Mouse (Mus musculus) small intestine, adult 10 weeks (tissue): Measurements from ENCODE around the gene Phb2. TPM values are rescaled to one million over a fixed set of nuclear protein-coding genes. Genes with fewer than 3 reads are reported as not detected.

Source experiments
- polyA plus RNA-seq: library from polyadenylated mRNA; stranded (reverse); fragments of 350-450 nt; fragmentation: Illumina TruSeq; extraction: RNeasy Lipid Tissue Mini Kit (QIAGEN cat#74804); gene quantifications from one replicate; pipeline ENCODE4 v1.2.3, GENCODE M21; 2014; ENCODE audit warnings: low replicate concordance

Gene Phb2
- 27.4 TPM for polyA plus RNA-seq

DNA sequence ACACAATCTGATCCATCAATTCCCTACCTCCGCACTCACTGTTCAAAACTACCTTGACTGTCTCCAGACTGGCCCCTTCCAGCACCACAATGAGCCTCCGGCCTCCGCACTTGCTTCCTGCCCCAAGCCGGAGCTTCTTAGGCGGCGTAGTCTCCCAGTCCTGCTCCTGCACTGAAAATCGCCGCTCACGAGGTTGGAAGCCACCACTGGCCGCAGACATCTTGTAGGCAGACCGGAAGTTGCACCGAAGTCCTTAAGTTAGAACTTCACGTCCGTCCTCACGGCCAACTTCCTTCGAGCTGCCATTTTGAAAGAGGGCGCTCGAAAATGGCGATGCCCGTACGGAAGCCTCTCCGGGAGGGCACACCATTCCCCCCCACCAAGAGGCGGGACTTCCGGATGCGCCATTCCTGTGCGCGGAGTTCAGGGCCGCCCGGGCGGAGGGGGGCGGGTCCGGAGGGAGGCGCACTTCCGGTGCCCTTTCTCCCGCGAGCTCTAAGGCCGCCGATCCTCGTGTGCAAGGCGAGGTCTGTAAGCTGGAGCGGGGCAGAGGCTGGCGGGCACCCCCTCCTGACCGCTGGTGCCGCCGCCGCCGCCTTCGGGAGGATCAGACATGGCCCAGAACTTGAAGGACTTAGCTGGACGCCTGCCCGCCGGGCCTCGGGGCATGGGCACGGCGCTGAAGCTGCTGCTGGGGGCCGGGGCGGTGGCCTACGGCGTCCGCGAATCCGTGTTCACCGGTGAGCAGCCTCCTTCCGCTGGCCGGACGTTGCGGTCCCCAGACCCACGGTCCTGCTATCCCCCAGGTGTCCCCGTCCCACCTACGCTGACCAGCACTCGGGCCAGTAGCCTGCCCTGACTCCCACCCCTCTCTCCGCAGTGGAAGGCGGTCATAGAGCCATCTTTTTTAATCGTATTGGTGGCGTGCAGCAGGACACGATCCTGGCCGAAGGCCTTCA, at the start of gene Phb2, which contains the start of gene Emg1:
Gene Phb2, plus strand, starts transcription at position 513 of the 959 bp plus-strand sequence.
Gene Emg1, minus strand, starts transcription at position 355 of the 959 bp plus-strand sequence.

DNA sequence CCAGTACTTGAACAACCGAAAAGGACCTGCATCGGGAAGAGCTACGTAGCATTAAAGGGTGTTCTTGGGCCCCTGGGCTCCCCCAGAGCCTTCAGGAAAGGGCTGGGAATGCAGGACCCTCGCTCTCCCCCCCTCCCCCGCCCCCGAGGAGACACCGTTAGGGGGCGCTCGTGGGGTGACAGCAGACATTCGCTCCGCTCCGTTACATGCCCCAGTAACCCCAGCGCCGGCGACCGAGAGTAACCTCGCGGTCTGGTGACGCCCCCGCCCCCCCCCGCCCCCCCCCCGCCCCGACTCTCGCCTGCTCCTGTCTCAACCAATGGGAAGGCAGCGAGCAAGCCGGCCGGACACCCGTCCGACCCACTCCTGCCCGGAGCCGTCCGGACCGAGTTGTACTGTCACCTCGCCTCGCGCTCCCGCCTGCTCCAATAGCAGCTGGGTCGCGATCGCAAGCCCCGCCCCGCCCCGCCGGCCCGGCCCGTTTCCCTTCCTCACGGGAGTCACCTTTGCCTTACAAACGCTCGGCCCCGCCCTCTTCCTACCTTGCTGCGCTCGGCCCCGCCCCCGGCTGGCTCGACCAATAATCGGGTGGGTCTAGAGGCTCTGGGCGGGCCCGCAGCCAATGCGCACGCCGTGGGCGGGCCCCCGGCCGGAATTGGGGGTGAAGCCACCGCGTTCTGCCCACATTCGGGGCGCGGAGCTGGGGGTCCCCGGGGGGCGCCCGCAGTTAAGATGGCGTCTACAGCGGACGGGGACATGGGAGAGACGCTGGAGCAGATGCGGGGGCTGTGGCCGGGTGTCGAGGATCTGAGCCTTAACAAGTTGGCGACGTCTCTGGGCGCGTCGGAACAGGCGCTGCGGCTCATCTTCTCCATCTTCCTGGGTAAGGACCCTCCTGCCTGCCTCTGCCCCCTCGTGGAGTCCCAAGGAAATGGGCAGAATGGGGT, 49.4 kb upstream of the Phb2 start, which contains the start of gene Lpcat3:
Gene Lpcat3, plus strand, starts transcription at position 551 of the 947 bp plus-strand sequence.

DNA sequence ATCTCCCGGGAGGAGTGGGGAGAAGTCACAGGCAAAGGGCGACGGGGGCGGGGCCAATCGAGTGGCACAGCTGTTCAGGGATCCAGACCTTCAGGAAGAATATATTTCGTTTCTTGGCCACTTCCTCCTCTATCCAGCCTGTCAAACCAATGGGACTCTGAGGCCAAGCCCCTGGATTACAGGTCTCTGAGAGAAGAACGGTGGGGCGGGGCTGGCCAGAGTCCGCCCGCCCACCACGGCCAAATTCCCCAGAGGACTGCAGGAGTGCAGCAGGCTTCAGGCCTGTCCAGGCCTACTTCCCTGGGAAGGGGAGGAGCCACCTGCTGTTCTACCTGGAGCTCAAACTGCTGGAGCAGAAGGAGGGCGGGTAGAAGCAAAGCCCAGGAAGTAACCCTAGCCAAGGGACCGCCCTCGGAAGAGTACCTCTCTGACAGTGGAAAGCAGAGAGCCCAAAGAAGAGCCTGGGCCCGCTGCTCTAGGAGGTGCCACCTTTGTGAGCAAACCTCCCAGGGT, 26.4 kb downstream of the Phb2 start, which contains the start of gene Ptpn6:
Gene Ptpn6, minus strand, starts transcription at position 204 of the 513 bp plus-strand sequence.

DNA sequence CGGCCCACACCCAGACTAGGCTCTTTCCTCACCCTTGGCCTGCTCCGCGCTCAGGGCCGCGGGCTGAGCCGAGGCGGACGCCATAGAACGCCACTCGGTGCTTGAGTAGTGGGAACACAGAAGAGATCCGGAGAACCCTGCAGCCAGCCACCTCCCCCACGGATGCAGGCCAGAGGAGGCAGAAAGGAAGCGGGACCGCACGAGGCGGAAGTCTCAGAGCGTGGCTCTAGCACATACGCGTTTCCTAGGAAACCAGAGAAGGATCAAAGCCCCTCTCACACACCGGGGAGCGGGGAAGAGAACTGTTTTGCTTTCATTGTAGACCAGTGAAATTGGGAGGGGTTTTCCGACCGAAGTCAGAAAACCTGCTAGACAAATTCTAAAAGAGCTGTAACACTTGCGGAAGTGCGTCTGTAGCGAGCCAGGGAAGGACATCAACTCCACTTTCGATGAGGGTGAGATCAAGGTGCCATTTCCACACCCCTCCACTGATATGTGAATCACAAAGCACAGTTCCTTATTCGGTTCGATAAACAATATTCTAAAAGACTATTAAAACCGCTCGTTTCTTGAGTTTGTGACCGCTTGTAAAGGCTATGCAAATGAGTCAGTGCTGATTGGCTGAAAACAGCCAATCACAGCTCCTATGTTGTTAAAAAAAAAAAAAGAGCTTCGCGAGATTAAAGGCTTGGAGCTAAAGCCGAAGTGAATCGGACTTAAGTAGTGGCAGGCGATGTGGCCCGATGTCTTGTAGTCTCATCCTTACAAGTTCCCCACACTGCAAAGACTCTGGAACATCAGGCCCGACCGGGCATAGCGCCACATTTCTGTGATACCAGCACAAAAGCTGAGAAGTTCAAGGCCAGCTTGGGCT, 29.0 kb downstream of the Phb2 start, which contains the start of gene Grcc10:
Gene Grcc10, minus strand, starts transcription at position 487 of the 874 bp plus-strand sequence.

DNA sequence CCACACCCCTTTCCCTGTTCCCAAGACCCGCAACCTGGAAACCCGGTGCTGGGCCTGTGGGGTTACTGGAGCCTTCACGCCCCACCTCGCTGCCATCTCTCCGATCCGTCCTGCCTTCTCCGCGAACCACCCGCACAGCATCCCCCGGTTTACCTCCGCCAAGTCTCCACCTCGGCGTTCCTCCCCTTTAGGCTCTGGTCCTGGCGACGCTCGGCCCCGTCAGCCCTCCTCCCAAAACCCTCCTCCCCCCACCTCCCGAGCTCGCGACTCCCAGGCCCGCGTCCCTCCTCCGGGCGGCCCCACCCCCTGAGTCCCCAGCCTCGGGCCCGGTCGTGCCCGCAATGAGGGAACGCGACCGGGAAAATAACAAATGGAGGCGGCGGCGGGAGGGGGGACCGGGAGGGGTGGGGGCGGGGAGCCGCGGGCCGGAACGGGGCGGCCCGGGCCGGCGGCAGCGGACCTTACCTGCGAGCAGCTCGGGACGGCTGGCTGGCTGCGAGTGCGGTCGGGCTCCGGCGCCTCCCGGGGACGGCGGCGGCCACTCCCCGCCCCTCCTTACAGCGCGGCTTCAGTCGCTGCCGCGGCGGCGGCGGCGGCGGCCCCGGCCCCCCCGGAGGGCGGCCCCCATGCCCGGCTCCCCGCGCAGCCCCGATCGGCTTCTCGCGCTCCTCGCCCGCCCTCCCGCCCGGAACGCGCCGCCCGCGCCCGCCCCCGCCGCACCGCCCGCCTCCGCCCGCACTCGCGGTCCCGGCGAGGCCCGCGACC, 43.9 kb downstream of the Phb2 start, which contains the start of the genes Gm45234 and Atn1:
Gene Gm45234, minus strand, starts transcription at position 191 of the 765 bp plus-strand sequence.
Gene Atn1, minus strand, starts transcription at position 694 of the 765 bp plus-strand sequence.

Other genes starting within 250 kb of the Phb2 start
- gene Clstn3, start 247.5 kb upstream of the Phb2 start, polyA plus RNA-seq: not detected
- 0.33 TPM for gene C1rl, start 219.2 kb upstream of the Phb2 start, polyA plus RNA-seq
- gene C1ra, start 199.9 kb upstream of the Phb2 start, polyA plus RNA-seq: 4.6 TPM
- gene C1s1, start 170.0 kb upstream of the Phb2 start, polyA plus RNA-seq: 34.9 TPM
- gene C1rb, start 142.0 kb upstream of the Phb2 start, polyA plus RNA-seq: not detected
- gene C1s2, start 76.3 kb upstream of the Phb2 start, polyA plus RNA-seq: 0.30 TPM
- gene Lpcat3, start 49.3 kb upstream of the Phb2 start, polyA plus RNA-seq: 128 TPM
- 8.9 TPM for gene Emg1, start 158 bp upstream of the Phb2 start, polyA plus RNA-seq
- 0.89 TPM for gene Ptpn6, start 26.4 kb downstream of the Phb2 start, polyA plus RNA-seq
- 1.6 TPM for gene Grcc10, start 29.0 kb downstream of the Phb2 start, polyA plus RNA-seq
- gene Gm45234, start 43.7 kb downstream of the Phb2 start, polyA plus RNA-seq: not detected
- 0.41 TPM for gene Atn1, start 44.2 kb downstream of the Phb2 start, polyA plus RNA-seq
- 0.41 TPM for gene Eno2, start 57.3 kb downstream of the Phb2 start, polyA plus RNA-seq
- not detected for gene Lrrc23, start 67.4 kb downstream of the Phb2 start, polyA plus RNA-seq
- not detected for gene Spsb2, start 96.3 kb downstream of the Phb2 start, polyA plus RNA-seq
- gene Tpi1, start 102.0 kb downstream of the Phb2 start, polyA plus RNA-seq: 27.8 TPM
- gene Usp5, start 117.1 kb downstream of the Phb2 start, polyA plus RNA-seq: 12.5 TPM
- 6.3 TPM for gene Cdca3, start 117.2 kb downstream of the Phb2 start, polyA plus RNA-seq
- gene Gnb3, start 127.9 kb downstream of the Phb2 start, polyA plus RNA-seq: not detected
- not detected for gene P3h3, start 145.4 kb downstream of the Phb2 start, polyA plus RNA-seq
- not detected for gene Gpr162, start 151.6 kb downstream of the Phb2 start, polyA plus RNA-seq
- gene Cd4, start 175.9 kb downstream of the Phb2 start, polyA plus RNA-seq: 2.6 TPM
- gene Lag3, start 199.4 kb downstream of the Phb2 start, polyA plus RNA-seq: not detected
- gene Ptms, start 207.8 kb downstream of the Phb2 start, polyA plus RNA-seq: 75.4 TPM
- 12.7 TPM for gene Mlf2, start 219.1 kb downstream of the Phb2 start, polyA plus RNA-seq